Mouse (Mus musculus): Measurements from ENCODE around the gene Uqcc2.

Uqcc2 gene

GRCm38 (mm10) chr17:27154881-27155280, 21.2 kb upstream of the Uqcc2 start:
- in situ Hi-C loops (cut with MboI, MseI): no loop called here

- in situ Hi-C loops (cut with MboI, MseI): no loop called here
Measured at GRCm38 (mm10) chr17:27154256-27154655, 20.5 kb upstream of the Uqcc2 start.

DNA sequence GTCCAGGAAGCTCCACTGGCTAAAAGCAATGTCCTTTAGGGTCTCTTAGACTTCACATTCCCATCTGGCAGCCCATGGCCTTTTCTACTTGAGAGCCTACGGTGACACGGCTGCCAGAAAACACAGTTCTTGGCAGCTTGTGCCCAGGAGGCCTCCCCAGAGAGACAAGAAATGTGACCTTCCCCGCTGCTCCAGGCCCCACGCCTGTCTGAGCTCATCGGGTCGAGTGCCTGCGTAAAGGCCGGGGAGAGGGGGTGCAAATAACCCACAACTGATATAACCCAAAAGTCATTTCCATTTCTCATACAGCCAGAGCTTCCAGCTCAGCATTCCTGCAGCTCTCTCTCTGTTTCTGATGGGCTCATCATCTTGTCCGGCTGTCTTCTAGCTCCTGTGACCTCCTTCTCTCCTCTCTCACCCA, 20.1 kb upstream of the Uqcc2 start:
- in situ Hi-C loops (cut with MboI, MseI): no loop called here

DNA sequence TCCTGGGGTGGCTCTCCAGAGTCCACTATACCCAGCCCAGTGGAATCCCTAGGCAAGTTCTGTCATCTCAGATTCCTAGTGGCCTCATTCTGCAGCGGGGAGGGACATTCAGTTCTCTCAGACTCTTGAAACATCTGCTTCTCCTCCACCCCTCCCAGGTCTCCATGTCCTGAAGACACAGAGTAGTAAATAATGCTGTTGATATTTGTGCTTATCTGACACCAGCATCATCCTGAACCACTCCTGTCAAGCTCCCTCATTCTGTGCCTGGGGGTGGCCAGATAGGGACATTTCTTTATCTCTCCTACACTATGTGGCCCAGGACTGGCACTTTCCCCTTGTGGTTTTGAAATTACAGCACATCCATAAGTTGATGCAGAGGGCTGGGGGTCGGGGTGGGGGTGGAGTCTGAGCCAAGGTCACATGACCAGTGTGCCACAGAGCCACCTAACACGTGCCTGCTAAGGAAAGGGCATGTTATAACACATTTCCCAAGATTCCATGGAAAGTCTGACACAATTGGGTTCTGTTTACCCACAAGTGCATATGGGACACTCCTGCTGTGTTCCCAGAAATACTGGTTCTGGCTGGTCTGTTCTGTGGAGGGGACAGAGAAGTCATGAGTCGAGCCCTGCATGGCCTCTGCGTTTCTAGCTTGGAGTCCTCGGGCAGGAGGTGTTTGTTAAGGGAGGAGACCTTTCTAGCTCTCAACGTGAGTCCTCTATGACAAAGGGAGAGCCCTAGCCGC, 19.4 kb upstream of the Uqcc2 start:
- in situ Hi-C loops (cut with MboI, MseI): no loop called here

DNA sequence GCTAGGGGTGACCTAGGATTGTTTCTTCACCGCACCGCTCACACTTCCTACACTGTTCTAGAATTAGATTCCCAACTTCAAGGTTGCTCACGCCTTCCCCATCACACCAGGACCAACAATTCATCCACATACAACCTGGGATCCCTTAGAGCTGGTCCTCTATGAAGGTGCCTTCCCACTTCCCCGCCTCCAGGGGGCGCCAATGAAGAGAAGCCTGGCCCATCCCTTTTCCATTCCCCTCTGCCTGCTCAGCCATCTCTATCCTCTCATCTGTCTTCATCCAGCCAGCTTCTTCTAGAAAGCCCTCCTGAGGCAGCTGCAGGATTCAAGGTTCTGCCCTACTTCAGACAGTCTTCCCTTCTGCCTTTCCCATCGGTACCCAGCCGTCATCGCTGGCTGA, 17.7 kb upstream of the Uqcc2 start:
- in situ Hi-C loops (cut with MboI, MseI): no loop called here

DNA sequence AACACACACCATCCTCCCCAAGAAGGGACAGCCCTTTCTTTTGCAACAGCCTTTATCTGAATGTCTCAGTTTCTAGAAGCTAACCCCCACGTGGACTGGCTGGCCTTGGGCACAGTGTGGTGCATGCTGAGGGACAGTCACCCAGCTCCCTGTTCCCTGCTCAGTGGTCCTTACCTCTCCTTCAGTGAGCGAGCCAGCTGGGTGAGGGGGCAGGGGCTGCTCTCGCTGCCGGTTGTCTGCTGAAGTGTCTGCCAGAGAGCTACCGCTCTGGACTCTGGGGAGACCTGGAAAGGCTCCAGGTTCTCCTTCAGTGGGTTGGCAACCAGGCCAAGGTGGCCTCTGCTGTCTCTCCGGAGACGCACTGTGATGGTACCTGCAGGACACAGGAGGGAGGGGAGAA, 17.2 kb upstream of the Uqcc2 start:
- in situ Hi-C loops (cut with MboI, MseI): no loop called here

DNA sequence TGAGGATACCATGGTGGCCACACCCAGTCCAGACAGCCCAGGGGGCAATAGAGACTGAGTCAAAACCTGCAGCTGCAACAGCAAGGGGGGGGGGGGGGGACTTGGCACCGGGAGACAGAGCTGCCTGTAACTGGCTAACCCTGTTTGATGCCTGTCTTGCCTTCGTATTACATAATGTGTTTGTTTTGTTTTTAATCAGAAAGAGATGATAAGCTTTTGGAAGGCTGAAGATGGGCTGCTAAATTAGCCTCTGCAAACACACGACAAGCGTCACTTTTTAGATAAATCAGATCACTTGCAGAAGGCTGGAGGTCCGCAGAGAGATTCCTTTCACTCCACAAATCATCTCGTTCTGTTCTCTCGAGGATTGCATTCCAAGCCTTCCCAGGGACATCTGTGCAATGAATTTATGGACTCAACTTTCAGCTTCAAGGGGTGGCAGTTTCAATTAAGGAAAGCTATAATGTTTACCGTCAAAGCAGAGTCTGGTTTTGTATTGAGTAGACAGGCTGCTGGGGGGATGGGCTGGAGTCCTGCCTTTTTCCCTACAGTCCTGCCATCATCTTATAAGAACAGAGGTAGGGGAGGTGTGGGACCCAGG, 12.7 kb upstream of the Uqcc2 start:
- in situ Hi-C loops (cut with MboI, MseI): no loop called here

- in situ Hi-C loops (cut with MboI, MseI): no loop called here
Measured at GRCm38 (mm10) chr17:27144152-27144551, 10.4 kb upstream of the Uqcc2 start.

DNA sequence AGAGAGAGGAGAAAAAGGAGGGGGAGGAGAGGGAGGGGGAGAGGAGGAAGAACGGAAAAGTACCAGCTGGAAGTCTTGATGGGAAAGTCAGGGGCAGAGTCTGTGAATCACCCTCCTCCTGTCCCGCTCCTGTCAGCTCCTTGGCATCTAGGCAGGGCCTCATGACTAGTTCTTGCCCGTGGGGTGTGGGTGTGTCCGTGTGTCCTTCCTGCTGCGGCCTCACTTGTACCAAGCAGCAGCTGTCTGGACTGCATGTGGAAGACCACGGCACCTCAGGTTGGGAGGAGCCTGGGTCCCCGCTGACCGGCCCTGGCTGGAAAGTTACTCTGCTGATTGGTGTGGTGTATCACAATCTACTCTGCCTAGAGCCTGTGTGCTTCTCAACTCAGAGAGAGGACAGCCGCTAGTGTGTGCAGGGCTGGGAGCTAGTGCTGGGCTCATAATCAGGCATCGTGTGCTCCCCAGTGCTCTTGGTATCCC, 8.3 kb upstream of the Uqcc2 start:
- in situ Hi-C loops (cut with MboI, MseI): no loop called here

- in situ Hi-C loops (cut with MboI, MseI): no loop called here
Measured at GRCm38 (mm10) chr17:27140262-27140661, 6.5 kb upstream of the Uqcc2 start.

GRCm38 (mm10) chr17:27139304-27139703, 5.6 kb upstream of the Uqcc2 start:
- in situ Hi-C loops (cut with MboI, MseI): no loop called here

GRCm38 (mm10) chr17:27138396-27138795, 4.7 kb upstream of the Uqcc2 start:
- in situ Hi-C loops (cut with MboI, MseI): no loop called here

GRCm38 (mm10) chr17:27134715-27135114, 999 bp upstream of the Uqcc2 start:
- in situ Hi-C loops (cut with MboI, MseI): no loop called here

DNA sequence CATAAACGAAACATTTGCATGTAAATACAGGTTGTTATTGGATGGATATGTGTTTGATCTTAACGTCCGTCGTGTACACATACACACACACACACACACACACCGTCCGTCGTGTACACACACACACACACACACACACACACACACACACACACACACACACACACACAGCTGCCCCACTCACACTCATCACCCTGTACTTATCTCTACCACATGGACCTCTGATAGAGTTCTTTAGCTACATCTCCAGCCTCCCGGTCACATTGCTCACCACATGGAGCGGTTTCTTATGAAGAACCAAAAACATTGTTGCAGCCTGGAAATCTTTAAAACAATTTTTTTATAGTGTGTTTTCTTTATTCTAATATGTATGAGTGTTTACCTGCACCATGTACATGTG, 471 bp upstream of the Uqcc2 start:
- in situ Hi-C loops (cut with MboI, MseI): no loop called here

DNA sequence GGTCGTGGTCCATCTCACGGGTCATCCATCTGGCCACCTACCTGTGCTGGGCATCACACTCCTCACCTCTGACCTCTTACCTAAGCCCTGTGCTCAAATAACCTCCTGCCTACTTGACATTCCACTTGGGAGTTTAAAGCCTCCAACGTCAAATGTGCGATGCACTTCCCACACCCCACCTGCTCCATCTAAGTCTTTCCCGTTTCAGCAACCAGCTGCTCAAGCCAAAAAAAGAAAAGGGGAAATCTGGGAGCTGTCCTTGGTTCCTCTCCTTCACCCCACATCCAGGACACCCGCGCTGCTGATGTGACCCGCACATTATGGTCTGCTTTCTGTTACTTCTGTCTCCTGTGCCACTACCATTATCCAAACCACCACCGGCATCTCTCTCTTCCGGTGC, 1.5 kb downstream of the Uqcc2 start:
- in situ Hi-C loops (cut with MboI, MseI): no loop called here

- in situ Hi-C loops (cut with MboI, MseI): no loop called here
Measured at GRCm38 (mm10) chr17:27131240-27131665, 2.5 kb downstream of the Uqcc2 start.

GRCm38 (mm10) chr17:27130246-27130645, 3.5 kb downstream of the Uqcc2 start:
- in situ Hi-C loops (cut with MboI, MseI): no loop called here

- in situ Hi-C loops (cut with MboI, MseI): no loop called here
Measured at GRCm38 (mm10) chr17:27129819-27130218, 3.9 kb downstream of the Uqcc2 start.

GRCm38 (mm10) chr17:27129291-27129690, 4.4 kb downstream of the Uqcc2 start:
- in situ Hi-C loops (cut with MboI, MseI): no loop called here

GRCm38 (mm10) chr17:27128189-27128588, 5.5 kb downstream of the Uqcc2 start:
- in situ Hi-C loops (cut with MboI, MseI): no loop called here

DNA sequence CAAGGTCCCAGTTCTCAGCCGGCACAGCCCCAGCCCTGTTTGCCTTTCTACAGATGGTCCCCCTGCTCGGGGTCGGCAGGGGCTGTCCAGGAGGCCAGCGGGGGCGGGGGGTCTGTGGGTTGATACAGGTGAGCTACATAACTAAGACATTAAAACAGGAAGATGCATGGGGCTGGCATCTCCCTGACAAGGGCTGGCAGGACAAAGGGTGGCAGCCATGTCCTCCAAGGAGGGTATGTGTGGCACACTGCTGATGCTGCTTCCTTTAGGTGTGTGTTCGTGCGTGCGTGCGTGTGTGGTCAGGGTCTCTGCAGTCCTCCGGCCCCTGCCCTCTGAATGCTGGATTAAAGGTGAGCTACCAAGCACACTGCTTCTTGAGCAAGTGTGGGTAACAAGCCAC, 6.7 kb downstream of the Uqcc2 start:
- in situ Hi-C loops (cut with MboI, MseI): no loop called here

DNA sequence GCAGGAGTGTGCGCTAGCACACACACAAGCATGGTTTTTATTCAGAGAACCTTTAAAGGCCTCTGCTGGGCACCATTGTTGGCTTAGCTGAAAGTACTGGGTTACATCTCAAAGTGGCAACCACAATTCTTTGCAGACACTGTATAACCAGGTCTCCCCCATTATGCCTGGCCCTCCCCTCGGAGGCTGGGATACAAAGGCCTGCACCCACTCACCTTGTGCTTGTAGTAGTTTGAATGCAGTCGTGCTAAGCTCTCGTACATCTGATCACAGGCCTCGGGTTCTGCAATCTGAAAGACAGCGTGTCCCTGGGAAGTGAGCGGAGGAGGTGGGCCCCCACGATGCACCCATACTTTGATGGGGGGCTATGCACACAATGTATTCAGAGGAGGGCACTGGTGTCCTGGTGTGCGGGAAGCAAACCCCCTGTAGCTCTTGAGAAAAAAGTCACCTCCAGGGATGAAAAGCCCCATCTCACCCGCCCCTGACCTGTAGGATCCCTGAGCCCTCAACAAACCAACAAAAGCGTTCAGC, 8.0 kb downstream of the Uqcc2 start:
- in situ Hi-C loops (cut with MboI, MseI): no loop called here

- in situ Hi-C loops (cut with MboI, MseI): no loop called here
Measured at GRCm38 (mm10) chr17:27125185-27125584, 8.5 kb downstream of the Uqcc2 start.

Data from T-helper 2 cell (primary cell).